Mouse (Mus musculus) intestine, postnatal 0 days (tissue): ENCODE measurements around the gene Dnajc25. TPM values are rescaled to one million over a fixed set of nuclear protein-coding genes. Genes with fewer than 3 reads are reported as not detected.

Experiments
- ATAC-seq: fragments of 200-750 bp; cut with Nextera tagmentation; 2 replicates; pipeline ENCODE4 v1.8.0; 2017; ENCODE audit warnings: mild to moderate bottlenecking, moderate TSS enrichment, moderate library complexity
- H3K27ac ChIP-seq: fragments of 300-500 bp; sonication (generic); 2 replicates; pipeline ENCODE4 v1.5.1; 2014; ENCODE audit warnings: mild to moderate bottlenecking, low read depth, low read length, moderate library complexity
- H3K27me3 ChIP-seq: fragments of 300-500 bp; sonication (generic); replicated peaks from 2 replicates; pipeline ENCODE4 v1.6.1; 2014; ENCODE audit warnings: low read length, mixed read lengths; ENCODE audit not compliant: control insufficient read depth, insufficient read depth
- H3K36me3 ChIP-seq: fragments of 300-500 bp; sonication (generic); 2 replicates; pipeline ENCODE4 v1.6.1; 2014; ENCODE audit warnings: mild to moderate bottlenecking, moderate library complexity; ENCODE audit not compliant: control insufficient read depth, insufficient read depth
- H3K4me1 ChIP-seq: fragments of 300-500 bp; sonication (generic); replicated peaks from 2 replicates; pipeline ENCODE4 v1.6.1; 2014; ENCODE audit warnings: antibody characterized with exemption, low read length, mixed read lengths; ENCODE audit not compliant: control insufficient read depth, insufficient read depth
- H3K4me2 ChIP-seq: fragments of 300-500 bp; sonication (generic); replicated peaks from 2 replicates; pipeline ENCODE4 v1.6.1; 2014; ENCODE audit warnings: low read depth, mild to moderate bottlenecking, moderate library complexity
- H3K4me3 ChIP-seq: fragments of 300-500 bp; sonication (generic); 2 replicates; pipeline ENCODE4 v1.5.1; 2014; ENCODE audit warnings: low read depth, low read length
- H3K9ac ChIP-seq: fragments of 300-500 bp; sonication (generic); 2 replicates; pipeline ENCODE4 v1.6.1; 2014; ENCODE audit warnings: mild to moderate bottlenecking, low read depth, low read length
- H3K9me3 ChIP-seq: fragments of 300-500 bp; sonication (generic); 2 replicates; pipeline ENCODE4 v1.6.1; 2016; ENCODE audit warnings: mixed run types; ENCODE audit not compliant: control insufficient read depth
- CTCF ChIP-seq: sonication (generic); IDR thresholded peaks from 2 replicates; pipeline ENCODE4 v1.5.1; 2016; ENCODE audit warnings: low read depth, mild to moderate bottlenecking, control low read depth, antibody characterized with exemption, moderate library complexity
- WGBS: fragments of 180-500 bp; shearing (Covaris S2); extraction: QIAGEN DNeasy Blood & Tissue Kit; methylation state at CpG from one replicate; pipeline ENCODE4 v1.1.7; 2014; 5-methylcytosine and 5-hydroxymethylcytosine counted together
- polyA plus RNA-seq: library from polyadenylated mRNA; unstranded; fragments of >200 nt; fragmentation: Nextera tagmentation; extraction: Ambion mirVana; gene quantifications from 2 replicates; pipeline ENCODE4 v1.2.1, GENCODE M21; 2015

Gene Dnajc25
- polyA plus RNA-seq, 1 experiment from 2014 or later: 13.1 TPM

GRCm38 (mm10) chr4:59009186-59009585 is 14.3 kb downstream of the Dnajc25 start:
- H3K27ac ChIP-seq: no peak overlapping the region
- H3K9me3 ChIP-seq: no peaks in the 10 kb centered on the region
- H3K36me3 ChIP-seq: no peaks in the 10 kb centered on the region
- peaks cover 7% of the 10 kb centered on the region for H3K4me1 ChIP-seq
- no peaks in the 10 kb centered on the region for H3K27me3 ChIP-seq
- H3K9ac ChIP-seq: no peak overlapping the region
- WGBS: 85% methylated on average over 7 of the region's 7 CpGs
- no peak overlapping the region for H3K4me3 ChIP-seq
- no peak for ATAC-seq
- TF ChIP-seq CTCF: no peak
- no peak overlapping the region for H3K4me2 ChIP-seq

GRCm38 (mm10) chr4:59009696-59010095 is 14.8 kb downstream of the Dnajc25 start:
- TF ChIP-seq CTCF: no peak
- Histone ChIP-seq H3K4me2 (no peak overlapping the region), H3K4me1 (peaks cover 7% of the 10 kb centered on the region), H3K9ac (no peak overlapping the region), H3K36me3 (no peaks in the 10 kb centered on the region), H3K27ac (no peak overlapping the region), H3K9me3 (no peaks in the 10 kb centered on the region), H3K27me3 (no peaks in the 10 kb centered on the region), H3K4me3 (no peak overlapping the region)
- no peak for ATAC-seq
- WGBS: 83% methylated on average over 4 of the region's 4 CpGs

- H3K9me3 ChIP-seq: no peaks in the 10 kb centered on the region
- 69% methylated on average over 3 of the region's 3 CpGs for WGBS
- no peak overlapping the region for H3K4me2 ChIP-seq
- H3K9ac ChIP-seq: no peak overlapping the region
- no peak overlapping the region for H3K27ac ChIP-seq
- TF ChIP-seq CTCF: no peak
- no peaks in the 10 kb centered on the region for H3K27me3 ChIP-seq
- no peaks in the 10 kb centered on the region for H3K36me3 ChIP-seq
- no peak overlapping the region for H3K4me3 ChIP-seq
- peaks cover 7% of the 10 kb centered on the region for H3K4me1 ChIP-seq
- no peak for ATAC-seq
These were observed 16.6 kb downstream of the Dnajc25 start for GRCm38 (mm10) chr4:59011446-59011845.

GRCm38 (mm10) chr4:59015181-59015580 is 20.3 kb downstream of the Dnajc25 start:
- Histone ChIP-seq H3K4me2 (no peak overlapping the region), H3K9me3 (no peaks in the 10 kb centered on the region), H3K27me3 (no peaks in the 10 kb centered on the region), H3K4me1 (no peaks in the 10 kb centered on the region), H3K9ac (no peak overlapping the region), H3K4me3 (no peak overlapping the region), H3K36me3 (peaks cover 16% of the 10 kb centered on the region), H3K27ac (no peak overlapping the region)
- TF ChIP-seq CTCF: no peak
- ATAC-seq: no peak
- 91% methylated on average over 3 of the region's 3 CpGs for WGBS

- ATAC-seq: no peak
- Histone ChIP-seq H3K27me3 (no peaks in the 10 kb centered on the region), H3K27ac (no peak overlapping the region), H3K9ac (no peak overlapping the region), H3K4me1 (no peaks in the 10 kb centered on the region), H3K9me3 (no peaks in the 10 kb centered on the region), H3K36me3 (peaks cover 27% of the 10 kb centered on the region), H3K4me2 (no peak overlapping the region), H3K4me3 (no peak overlapping the region)
- WGBS: 57% methylated on average over 2 of the region's 2 CpGs
- TF ChIP-seq CTCF: no peak
These were observed 22.1 kb downstream of the Dnajc25 start for GRCm38 (mm10) chr4:59016922-59017321.

GRCm38 (mm10) chr4:59034325-59034917 is 39.6 kb downstream of the Dnajc25 start:
- WGBS: 79% methylated on average over 10 of the region's 10 CpGs
- no peak for ATAC-seq
- H3K36me3 ChIP-seq: no peaks in the 10 kb centered on the region
- H3K4me3 ChIP-seq: peak overlapping the region; percentile 63
- H3K9me3 ChIP-seq: no peaks in the 10 kb centered on the region
- H3K27ac ChIP-seq: no peak overlapping the region
- H3K9ac ChIP-seq: no peak overlapping the region
- no peaks in the 10 kb centered on the region for H3K4me1 ChIP-seq
- TF ChIP-seq CTCF: no peak
- no peaks in the 10 kb centered on the region for H3K27me3 ChIP-seq
- peak overlapping the region; percentile 72 for H3K4me2 ChIP-seq
